Mouse (Mus musculus) testis, adult 2 months (tissue): ENCODE data around the gene Rbfox1.

Experiments
- CTCF ChIP-seq: fragments of 200-500 bp; IDR thresholded peaks from 2 replicates; pipeline ENCODE4 v1.5.1; 2012; ENCODE audit warnings: low read depth, mild to moderate bottlenecking, inconsistent platforms, low read length, moderate library complexity; ENCODE audit not compliant: control insufficient read depth, insufficient read depth, insufficient replicate concordance
- POLR2A ChIP-seq: fragments of 200-500 bp; IDR thresholded peaks from 2 replicates; pipeline ENCODE4 v1.6.1; 2012; ENCODE audit warnings: low read depth, mild to moderate bottlenecking, inconsistent platforms, low read length, moderate library complexity; ENCODE audit not compliant: control insufficient read depth

GRCm38 (mm10) chr16:6206431-6206830, 321.3 kb downstream of the Rbfox1 start:
- TF ChIP-seq CTCF (no peak), POLR2A (no peak)
